Mouse (Mus musculus) CH12.LX (cell line): ENCODE results near the gene Spatc1l. TPM values are rescaled to one million over a fixed set of nuclear protein-coding genes. Genes with fewer than 3 reads are reported as not detected.

Source experiments
- DNase-seq: peaks from one replicate; pipeline ENCODE4 v3.0.0-alpha.2; 2013; ENCODE audit errors: extremely low read depth
- H3K27ac ChIP-seq: 2 replicates; pipeline ENCODE4 v1.5.1; 2012; ENCODE audit warnings: low read depth, mild to moderate bottlenecking, control low read depth, moderate library complexity; ENCODE audit not compliant: insufficient read depth
- H3K27me3 ChIP-seq: replicated peaks from 2 replicates; pipeline ENCODE3; 2012; ENCODE audit warnings: inconsistent platforms
- H3K36me3 ChIP-seq, 2 experiments: replicated peaks in 1 of 2; 2 replicates each; pipeline versions ENCODE3 to v1.6.1; 2012; ENCODE audit warnings: inconsistent platforms in 1 of 2, low read length in 1 of 2, mild to moderate bottlenecking in 1 of 2, mixed read lengths in 1 of 2, moderate library complexity in 1 of 2; ENCODE audit not compliant: control insufficient read depth in 1 of 2, insufficient read depth in 1 of 2
- H3K4me1 ChIP-seq, 2 experiments: 2 replicates each; pipeline ENCODE4 v1.6.1; 2012; ENCODE audit warnings: inconsistent platforms in 1 of 2, moderate library complexity in 1 of 2; ENCODE audit not compliant: insufficient read depth in 2 of 2, control insufficient read depth in 1 of 2
- H3K4me2 ChIP-seq: 2 replicates; pipeline ENCODE4 v1.6.1; 2012; ENCODE audit warnings: low read depth, mild to moderate bottlenecking, control low read depth; ENCODE audit not compliant: poor library complexity, insufficient read depth, severe bottlenecking
- H3K4me3 ChIP-seq, 3 experiments: fragments of 150-350 bp in 1 of 3; sonication (generic) in 1 of 3; replicated peaks in 1 of 3; 2 replicates each; pipeline versions ENCODE3 to v1.5.1; 2011 to 2012; ENCODE audit warnings: low read depth in 2 of 3, low read length in 2 of 3, mild to moderate bottlenecking in 2 of 3, moderate library complexity in 2 of 3, control low read depth in 1 of 3, improper control_type of control experiment in 1 of 3, inconsistent platforms in 1 of 3, mixed read lengths in 1 of 3; ENCODE audit not compliant: poor library complexity in 1 of 3
- H3K79me2 ChIP-seq: replicated peaks from 2 replicates; pipeline ENCODE4 v1.6.1; 2012; ENCODE audit warnings: mild to moderate bottlenecking, moderate library complexity; ENCODE audit not compliant: control insufficient read depth, poor library complexity, insufficient read depth, severe bottlenecking; ENCODE audit errors: extremely low read depth
- H3K9ac ChIP-seq: 2 replicates; pipeline ENCODE4 v1.6.1; 2012; ENCODE audit warnings: low read depth, mild to moderate bottlenecking, control low read depth, moderate library complexity; ENCODE audit not compliant: insufficient read depth
- H3K9me3 ChIP-seq: replicated peaks from 2 replicates; pipeline ENCODE3; 2012; ENCODE audit warnings: low read length, inconsistent platforms, mixed read lengths
- ELF1 ChIP-seq: IDR thresholded peaks from 2 replicates; pipeline ENCODE4 v1.6.1; 2014; ENCODE audit warnings: low read depth, mild to moderate bottlenecking, inconsistent platforms, low read length, improper control_type of control experiment
- EP300 ChIP-seq: IDR thresholded peaks from 2 replicates; pipeline ENCODE4 v1.6.1; 2011; ENCODE audit warnings: low read length, improper control_type of control experiment
- ETS1 ChIP-seq: conservative IDR thresholded peaks from 2 replicates; pipeline ENCODE4 v1.6.1; 2012; ENCODE audit warnings: low read depth, mild to moderate bottlenecking, inconsistent platforms, low read length, improper control_type of control experiment, moderate library complexity
- HCFC1 ChIP-seq: IDR thresholded peaks from 2 replicates; pipeline ENCODE4 v1.6.1; 2012; ENCODE audit warnings: low read depth, mild to moderate bottlenecking, inconsistent platforms, low read length, improper control_type of control experiment
- MAZ ChIP-seq: IDR thresholded peaks from 2 replicates; pipeline ENCODE4 v1.6.1; 2012; ENCODE audit warnings: low read depth, mild to moderate bottlenecking, inconsistent platforms, low read length, improper control_type of control experiment, moderate library complexity
- MXI1 ChIP-seq: IDR thresholded peaks from 2 replicates; pipeline ENCODE4 v1.6.1; 2011; ENCODE audit warnings: mild to moderate bottlenecking, low read depth, low read length, improper control_type of control experiment
- MYC ChIP-seq: IDR thresholded peaks from 2 replicates; pipeline ENCODE4 v1.6.1; 2011; ENCODE audit warnings: low read depth, mild to moderate bottlenecking, improper control_type of control experiment, low read length
- NELFE ChIP-seq: IDR thresholded peaks from 2 replicates; pipeline ENCODE4 v1.6.1; 2011; ENCODE audit warnings: low read depth, low read length, improper control_type of control experiment
- NRF1 ChIP-seq: IDR thresholded peaks from 2 replicates; pipeline ENCODE4 v1.6.1; 2014; ENCODE audit warnings: low read depth, mild to moderate bottlenecking, inconsistent platforms, low read length, improper control_type of control experiment, moderate library complexity
- PAX5 ChIP-seq: IDR thresholded peaks from 2 replicates; pipeline ENCODE4 v1.6.1; 2012; ENCODE audit warnings: low read length, inconsistent platforms, mixed read lengths
- POLR2A ChIP-seq: IDR thresholded peaks from 2 replicates; pipeline ENCODE4 v1.6.1; 2011; ENCODE audit warnings: low read depth, mild to moderate bottlenecking, improper control_type of control experiment, low read length
- POLR2AphosphoS2 ChIP-seq: IDR thresholded peaks from 2 replicates; pipeline ENCODE4 v1.6.1; 2011; ENCODE audit warnings: low read depth, low read length, improper control_type of control experiment
- RAD21 ChIP-seq: IDR thresholded peaks from 2 replicates; pipeline ENCODE4 v1.6.1; 2011; ENCODE audit warnings: low read depth, mild to moderate bottlenecking, low read length, improper control_type of control experiment, moderate library complexity
- RCOR1 ChIP-seq: conservative IDR thresholded peaks from 2 replicates; pipeline ENCODE4 v1.6.1; 2012; ENCODE audit warnings: low read depth, mild to moderate bottlenecking, inconsistent platforms, low read length, improper control_type of control experiment
- TBP ChIP-seq: conservative IDR thresholded peaks from 2 replicates; pipeline ENCODE4 v1.6.1; 2011; ENCODE audit warnings: low read depth, low read length, improper control_type of control experiment
- TCF12 ChIP-seq: IDR thresholded peaks from 2 replicates; pipeline ENCODE4 v1.6.1; 2014; ENCODE audit warnings: low read depth, mild to moderate bottlenecking, inconsistent platforms, low read length, improper control_type of control experiment
- UBTF ChIP-seq: IDR thresholded peaks from 2 replicates; pipeline ENCODE4 v1.6.1; 2012; ENCODE audit warnings: low read depth, mild to moderate bottlenecking, inconsistent platforms, low read length, improper control_type of control experiment, moderate library complexity
- ZKSCAN1 ChIP-seq: IDR thresholded peaks from 2 replicates; pipeline ENCODE4 v1.6.1; 2012; ENCODE audit warnings: low read depth, inconsistent platforms, low read length, improper control_type of control experiment, borderline replicate concordance
- ZNF384 ChIP-seq: IDR thresholded peaks from 2 replicates; pipeline ENCODE4 v1.6.1; 2012; ENCODE audit warnings: low read depth, low read length, improper control_type of control experiment, inconsistent platforms
- dilution Hi-C: fragments of 300-500 bp; cut with MboI; formaldehyde crosslinking; loops from 2 replicates; pipeline ENCODE4 v1.14.3; 2020; ENCODE audit warnings: low sequenced_read_pairs; ENCODE audit not compliant: extremely low pct_unique_long_range_greater_than_20kb, extremely low pct_ligation_motif_present
- in situ Hi-C: fragments of 300-500 bp; cut with MboI; formaldehyde crosslinking; loops from 3 replicates; pipeline ENCODE4 v1.14.3; 2019; ENCODE audit warnings: low sequenced_read_pairs, low pct_ligation_motif_present, low pct_unique_long_range_greater_than_20kb, mixed read lengths
- polyA plus RNA-seq: library from polyadenylated mRNA; unstranded; fragments of >175 nt; gene quantifications from 2 replicates; pipeline ENCODE4 v1.2.1, GENCODE M21; 2012; ENCODE audit warnings: low read depth; ENCODE audit not compliant: insufficient read length
- total RNA-seq, 2 experiments: library from RNA; depleted of rRNA; stranded (reverse); fragments of 300-350 nt in 1 of 2; fragments of >200 nt in 1 of 2; gene quantifications; 2 replicates each; pipeline ENCODE4 v1.2.3; 2012 to 2014

The Spatc1l gene
- total and polyA plus RNA-seq, 3 experiments = 0.17 TPM; not detected in 2

DNA sequence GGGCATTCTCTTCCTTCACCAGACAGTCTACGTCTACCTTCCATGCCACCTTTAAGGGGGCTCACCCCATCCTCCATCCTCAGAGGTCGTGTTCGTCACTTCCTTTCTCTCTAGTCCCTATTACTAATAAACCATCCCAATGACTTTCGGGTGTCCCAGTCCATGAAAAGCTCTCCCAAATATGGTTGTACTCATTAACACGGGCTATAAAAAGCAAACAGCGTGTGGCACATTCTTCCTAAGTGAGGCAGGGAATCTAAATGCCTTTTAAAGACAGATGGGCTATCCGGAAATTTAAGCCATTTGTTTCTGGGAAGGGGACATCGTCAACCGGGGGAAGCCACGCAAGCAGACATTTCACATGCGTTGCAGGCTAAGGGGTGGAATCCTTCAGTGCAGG, 28.1 kb downstream of the Spatc1l start:
- Histone ChIP-seq H3K36me3 (no peaks in the 10 kb centered on the region), H3K27me3 (peaks cover 87% of the 10 kb centered on the region), H3K4me2 (no peak overlapping the region), H3K4me3 (no peak overlapping the region), H3K79me2 (no peaks in the 10 kb centered on the region), H3K9me3 (no peaks in the 10 kb centered on the region), H3K27ac (no peak overlapping the region), H3K9ac (no peak overlapping the region), H3K4me1 (no peaks in the 10 kb centered on the region)
- TF ChIP-seq RCOR1 (no peak), MYC (no peak), HCFC1 (no peak), ZKSCAN1 (no peak), MXI1 (no peak), NRF1 (no peak), UBTF (no peak)
- no peak for DNase-seq
- dilution Hi-C loops = no loop called here
- in situ Hi-C loops = no loop called here

DNA sequence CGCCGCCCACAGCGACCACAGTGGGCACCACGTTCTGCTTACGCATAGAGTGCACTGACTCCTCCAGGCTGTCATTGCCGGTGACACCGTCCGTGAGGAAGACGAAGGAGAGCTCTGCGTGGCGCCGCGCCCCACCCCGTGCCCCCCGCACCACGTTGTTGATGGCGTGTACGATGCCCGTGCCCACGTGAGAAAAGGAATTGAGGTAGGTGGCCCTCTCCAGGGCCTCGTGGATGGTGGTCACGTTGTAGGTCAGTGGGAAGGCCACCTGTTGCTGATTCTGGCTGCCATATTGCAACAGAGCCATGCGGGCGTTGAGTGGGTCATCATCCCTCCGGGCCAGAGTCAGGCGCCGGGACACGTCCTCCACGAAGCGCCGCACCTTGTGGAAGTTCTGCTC, 34.3 kb downstream of the Spatc1l start:
- Histone ChIP-seq H3K4me3 (no peak overlapping the region), H3K27ac (no peak overlapping the region), H3K9me3 (no peaks in the 10 kb centered on the region), H3K36me3 (no peaks in the 10 kb centered on the region), H3K27me3 (peaks cover 95% of the 10 kb centered on the region)
- dilution Hi-C loops = no loop called here
- DNase-seq = no peak
- in situ Hi-C loops = no loop called here
- no peak for TF ChIP-seq NRF1
- TF ChIP-seq ETS1 = no peak
- TF ChIP-seq EP300 = no peak
- TF ChIP-seq MAZ = no peak
- no peak for TF ChIP-seq POLR2AphosphoS2
- no peak for TF ChIP-seq NELFE
- no peak for TF ChIP-seq TCF12
- TF ChIP-seq TBP = no peak
- no peak for TF ChIP-seq ZNF384
- no peak for TF ChIP-seq ELF1
- TF ChIP-seq RAD21 = no peak
- TF ChIP-seq PAX5 = no peak
- TF ChIP-seq MXI1 = no peak
- no peak for TF ChIP-seq RCOR1
- no peak for TF ChIP-seq HCFC1
- TF ChIP-seq POLR2A = no peak
- TF ChIP-seq, all 38 proteins: peak for 0
- Histone ChIP-seq H3K79me2 (no peaks in the 10 kb centered on the region), H3K9ac (no peak overlapping the region), H3K4me2 (no peak overlapping the region), H3K4me1 (0 out of 4 replicates have a peak, but pooled peaks cover 0 to 3% of the 10 kb centered on the region in 2 experiments)
